Mouse (Mus musculus) right cerebral cortex, adult 18-20 months (tissue): Measurements from ENCODE around the gene Gm15294.

Source experiments
- DNase-seq: peaks from one replicate; pipeline ENCODE4 v3.0.0; 2022; ENCODE audit warnings: mixed read lengths

Gm15294 gene

GRCm38 (mm10) chrX:141875135-141875534, at the start of gene Gm15294:
Gm15294 (minus strand) TSS chrX:141875235.
- no peak for DNase-seq

- no peak for DNase-seq
Measured at GRCm38 (mm10) chrX:141884336-141885048, 9.5 kb upstream of the Gm15294 start.

GRCm38 (mm10) chrX:141874024-141874423, 1.0 kb downstream of the Gm15294 start:
- DNase-seq = no peak

- no peak for DNase-seq
Measured at GRCm38 (mm10) chrX:141873597-141873996, 1.4 kb downstream of the Gm15294 start.

GRCm38 (mm10) chrX:141855684-141856396, 19.2 kb downstream of the Gm15294 start:
- DNase-seq = no peak
